Mouse (Mus musculus) mammary gland, adult 2 months (tissue): ENCODE measurements around the gene Pnpla3. TPM values are rescaled to one million over a fixed set of nuclear protein-coding genes. Genes with fewer than 3 reads are reported as not detected.

Experiments used
- polyA plus RNA-seq: library from polyadenylated mRNA; depleted of rRNA; stranded (reverse); fragments of >200 nt; gene quantifications from 2 replicates; pipeline ENCODE4 v1.2.3, GENCODE M21; 2012; ENCODE audit warnings: low replicate concordance; rRNA removed

Pnpla3 gene
- 779 and 822 TPM in 2 replicates for polyA plus RNA-seq

DNA sequence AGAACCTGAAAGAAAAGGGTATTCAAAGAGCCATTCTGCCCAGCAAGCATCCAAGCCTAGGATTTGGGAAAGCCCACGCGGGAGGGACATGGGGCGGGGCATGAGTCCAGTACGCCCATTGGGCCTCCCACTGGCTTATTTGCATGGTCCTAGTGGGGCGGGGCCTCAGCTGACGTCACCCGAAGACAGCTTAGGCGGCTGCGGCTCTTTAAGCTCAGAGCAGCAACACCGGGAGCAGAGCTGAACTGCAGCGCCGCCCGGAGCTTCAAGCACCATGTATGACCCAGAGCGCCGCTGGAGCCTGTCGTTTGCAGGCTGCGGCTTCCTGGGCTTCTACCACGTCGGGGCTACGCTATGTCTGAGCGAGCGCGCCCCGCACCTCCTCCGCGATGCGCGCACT lies at the start of gene Pnpla3:
Gene Pnpla3 (plus strand): TSS at position 238 of the 400 bp plus-strand sequence.

DNA sequence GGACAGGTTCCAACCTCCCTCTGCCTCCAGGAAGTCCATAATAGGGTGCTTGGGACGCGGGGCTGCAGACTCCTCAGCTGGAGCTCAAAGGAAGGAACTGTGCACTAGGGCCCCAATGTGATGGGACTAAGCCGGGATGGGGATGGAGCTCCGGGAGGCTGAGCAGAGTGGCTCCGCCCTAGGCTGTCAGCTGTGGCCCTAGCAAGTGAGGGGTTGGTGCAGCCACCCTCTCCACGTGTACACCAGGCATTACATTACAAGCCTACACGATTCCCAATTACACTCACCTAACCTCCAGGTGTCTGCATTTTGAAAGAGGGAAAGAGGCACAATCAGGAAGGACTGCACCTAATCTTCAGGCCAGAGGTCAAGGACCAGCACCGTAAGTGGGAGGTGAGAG lies 44.6 kb upstream of the Pnpla3 start, which contains the start of gene Pnpla5:
Gene Pnpla5 (minus strand): TSS at position 101 of the 400 bp plus-strand sequence.

DNA sequence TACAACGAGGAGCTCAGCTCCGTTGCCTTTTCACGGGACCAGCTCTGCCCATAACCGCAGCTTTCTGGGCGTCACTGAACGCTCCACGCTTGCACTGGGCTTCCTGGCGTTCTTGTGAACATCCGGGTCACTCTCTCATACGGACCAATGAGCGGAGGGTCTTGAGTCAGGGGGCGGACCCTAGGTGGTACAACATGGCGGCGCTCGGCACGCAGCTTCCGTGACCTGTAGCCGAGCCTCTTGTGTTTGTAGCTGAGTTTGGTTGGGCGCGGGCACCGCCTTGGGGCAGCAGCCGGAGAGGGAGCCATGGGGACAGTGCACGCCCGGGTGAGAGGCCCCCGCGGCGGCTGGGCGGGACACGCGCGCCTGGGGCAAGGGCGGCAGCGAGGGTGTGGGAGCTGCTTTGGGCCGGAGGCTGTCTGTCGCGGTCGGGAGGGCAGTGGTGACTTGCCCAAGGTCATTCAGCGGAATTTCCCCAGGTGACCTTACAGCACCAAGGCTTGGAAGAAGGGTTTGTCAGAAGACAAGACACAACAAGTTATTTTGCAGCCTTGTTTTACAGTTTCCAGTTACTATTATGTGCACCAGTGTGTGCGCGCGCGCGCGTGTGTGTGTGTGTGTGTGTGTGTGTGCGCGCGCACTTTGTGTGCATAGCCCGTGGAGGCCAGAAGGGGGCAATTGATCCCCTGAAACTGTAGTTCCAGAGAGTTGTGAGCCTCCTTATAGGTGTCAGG lies 24.6 kb downstream of the Pnpla3 start, which contains the start of gene Samm50:
Gene Samm50 (plus strand): TSS at position 184 of the 734 bp plus-strand sequence.

GRCm38 (mm10) chr15:84231721-84232561 lies 64.3 kb downstream of the Pnpla3 start, which contains the start of gene Parvb:
Gene Parvb (plus strand): TSS chr15:84232043.

Other genes with a start within 250 kb of the Pnpla3 start
- 0.83 TPM in 1 of 2 replicates, not detected in the other for gene Efcab6, start 102.5 kb upstream of the Pnpla3 start, polyA plus RNA-seq
- gene Sult4a1, start 62.1 kb upstream of the Pnpla3 start, polyA plus RNA-seq = not detected in 2 replicates
- gene Pnpla5, start 44.7 kb upstream of the Pnpla3 start, polyA plus RNA-seq = 0.41 and 1.8 TPM in 2 replicates
- 10.1 and 10.6 TPM in 2 replicates for gene Samm50, start 24.4 kb downstream of the Pnpla3 start, polyA plus RNA-seq
- 8.7 and 12.6 TPM in 2 replicates for gene Parvb, start 64.2 kb downstream of the Pnpla3 start, polyA plus RNA-seq
- 23.3 and 24.2 TPM in 2 replicates for gene Parvg, start 156.2 kb downstream of the Pnpla3 start, polyA plus RNA-seq